Mouse (Mus musculus): ENCODE data around the gene Il4i1. TPM values are rescaled to one million over a fixed set of nuclear protein-coding genes. Genes with fewer than 3 reads are reported as not detected.

Il4i1 gene
- 150 and 240 TPM in 2 replicates for polyA plus RNA-seq (2012; ENCODE audit: low replicate concordance)

GRCm38 (mm10) chr7:44815721-44816469 is at the start of gene Il4i1, which contains the start of gene Nup62:
Gene Il4i1, plus strand, starts transcription at chr7:44816387.
Gene Nup62, plus strand, starts transcription at chr7:44816088.

GRCm38 (mm10) chr7:44816470-44817021 is 359 bp downstream of the Il4i1 start, which contains the start of gene Atf5:
Gene Atf5, minus strand, starts transcription at chr7:44816658.

GRCm38 (mm10) chr7:44848561-44849415 is 32.6 kb downstream of the Il4i1 start, which contains the start of the genes Akt1s1 and Tbc1d17:
Gene Akt1s1, plus strand, starts transcription at chr7:44848991.
Gene Tbc1d17, minus strand, starts transcription at chr7:44849079.

GRCm38 (mm10) chr7:44857042-44857552 is 40.9 kb downstream of the Il4i1 start, which contains the start of gene Pnkp:
Gene Pnkp, plus strand, starts transcription at chr7:44857139.

GRCm38 (mm10) chr7:44869697-44870528 is 53.7 kb downstream of the Il4i1 start, which contains the start of gene Ptov1:
Gene Ptov1, minus strand, starts transcription at chr7:44869788.

Other genes with a start within 250 kb of the Il4i1 start
- gene Napsa, start 244.0 kb upstream of the Il4i1 start, polyA plus RNA-seq (2012; ENCODE audit: low replicate concordance) = 103 and 215 TPM in 2 replicates
- gene Kcnc3, start 225.7 kb upstream of the Il4i1 start, polyA plus RNA-seq (2012; ENCODE audit: low replicate concordance) = 10.8 and 21.7 TPM in 2 replicates
- 0.33 and 0.61 TPM in 2 replicates for gene Myh14, start 145.5 kb upstream of the Il4i1 start, polyA plus RNA-seq (2012; ENCODE audit: low replicate concordance)
- not detected in 2 replicates for gene Izumo2, start 107.6 kb upstream of the Il4i1 start, polyA plus RNA-seq (2012; ENCODE audit: low replicate concordance)
- 76.5 and 90.1 TPM in 2 replicates for gene Vrk3, start 68.0 kb upstream of the Il4i1 start, polyA plus RNA-seq (2012; ENCODE audit: low replicate concordance)
- gene Zfp473, start 65.3 kb upstream of the Il4i1 start, polyA plus RNA-seq (2012; ENCODE audit: low replicate concordance) = 0.04 and 0.13 TPM in 2 replicates
- 31.2 and 81.5 TPM in 2 replicates for gene Nup62, start 299 bp upstream of the Il4i1 start, polyA plus RNA-seq (2012; ENCODE audit: low replicate concordance)
- gene Atf5, start 271 bp downstream of the Il4i1 start, polyA plus RNA-seq (2012; ENCODE audit: low replicate concordance) = 25.4 and 45.2 TPM in 2 replicates
- gene Akt1s1, start 32.6 kb downstream of the Il4i1 start, polyA plus RNA-seq (2012; ENCODE audit: low replicate concordance) = 167 and 687 TPM in 2 replicates
- 121 and 132 TPM in 2 replicates for gene Tbc1d17, start 32.7 kb downstream of the Il4i1 start, polyA plus RNA-seq (2012; ENCODE audit: low replicate concordance)
- 55.0 and 91.1 TPM in 2 replicates for gene Pnkp, start 40.8 kb downstream of the Il4i1 start, polyA plus RNA-seq (2012; ENCODE audit: low replicate concordance)
- 42.0 and 70.4 TPM in 2 replicates for gene Ptov1, start 53.4 kb downstream of the Il4i1 start, polyA plus RNA-seq (2012; ENCODE audit: low replicate concordance)
- gene Med25, start 76.3 kb downstream of the Il4i1 start, polyA plus RNA-seq (2012; ENCODE audit: low replicate concordance) = 195 and 493 TPM in 2 replicates
- gene Fuz, start 79.7 kb downstream of the Il4i1 start, polyA plus RNA-seq (2012; ENCODE audit: low replicate concordance) = 68.5 and 164 TPM in 2 replicates
- 86.3 and 94.0 TPM in 2 replicates for gene Ap2a1, start 113.1 kb downstream of the Il4i1 start, polyA plus RNA-seq (2012; ENCODE audit: low replicate concordance)
- 0.29 TPM in 1 of 2 replicates, not detected in the other for gene Tsks, start 126.8 kb downstream of the Il4i1 start, polyA plus RNA-seq (2012; ENCODE audit: low replicate concordance)
- gene Cpt1c, start 158.5 kb downstream of the Il4i1 start, polyA plus RNA-seq (2012; ENCODE audit: low replicate concordance) = 0.16 and 0.33 TPM in 2 replicates
- 20.1 and 51.4 TPM in 2 replicates for gene Prmt1, start 170.2 kb downstream of the Il4i1 start, polyA plus RNA-seq (2012; ENCODE audit: low replicate concordance)
- gene Irf3, start 181.3 kb downstream of the Il4i1 start, polyA plus RNA-seq (2012; ENCODE audit: low replicate concordance) = 121 and 237 TPM in 2 replicates
- gene Bcl2l12, start 182.3 kb downstream of the Il4i1 start, polyA plus RNA-seq (2012; ENCODE audit: low replicate concordance) = 98.8 and 137 TPM in 2 replicates
- 147 and 361 TPM in 2 replicates for gene Scaf1, start 200.0 kb downstream of the Il4i1 start, polyA plus RNA-seq (2012; ENCODE audit: low replicate concordance)
- 20.4 and 47.3 TPM in 2 replicates for gene Rras, start 201.6 kb downstream of the Il4i1 start, polyA plus RNA-seq (2012; ENCODE audit: low replicate concordance)
- gene Prr12, start 236.5 kb downstream of the Il4i1 start, polyA plus RNA-seq (2012; ENCODE audit: low replicate concordance) = 91.8 and 211 TPM in 2 replicates
- 110 and 117 TPM in 2 replicates for gene Nosip, start 246.0 kb downstream of the Il4i1 start, polyA plus RNA-seq (2012; ENCODE audit: low replicate concordance)
- 21.9 and 40.2 TPM in 2 replicates for gene Prrg2, start 246.3 kb downstream of the Il4i1 start, polyA plus RNA-seq (2012; ENCODE audit: low replicate concordance)